Mouse (Mus musculus): ENCODE measurements around the gene Tagln.

GRCm38 (mm10) chr9:45959661-45960060 is 23.8 kb upstream of the Tagln start:
- TF ChIP-seq POLR2A (IDR thresholded peaks at IDR 0.05; ENCODE audit: borderline replicate concordance, low read depth, low read length) = no peak
- no peak for TF ChIP-seq CTCF (IDR thresholded peaks at IDR 0.05; ENCODE audit: low read depth, low read length)

All from bone marrow macrophage, adult 2 months (primary cell).